Mouse (Mus musculus): ENCODE data around the gene Fam50b.

- TF ChIP-seq CTCF (IDR thresholded peaks at IDR 0.05; ENCODE audit: low read depth) (no peak), EP300 (IDR thresholded peaks at IDR 0.05; ENCODE audit: low read depth) (no peak)
Measured at GRCm38 (mm10) chr13:34708955-34709354, 25.7 kb upstream of the Fam50b start.
